Mouse (Mus musculus) thymus, adult 2 months (tissue): ENCODE data around the gene Neurod6. TPM values are rescaled to one million over a fixed set of nuclear protein-coding genes. Genes with fewer than 3 reads are reported as not detected.
A peak's percentile ranks its signal among the peaks of the same experiment; 100 is the strongest.
"Not testable (repeated sequence)": the region's sequence is repeated elsewhere in the genome, so short reads cannot be mapped to it uniquely, and the experiment has no call there.

Source experiments
- DNase-seq: peaks from one replicate; pipeline ENCODE4 v3.0.0; 2021
- H3K27ac ChIP-seq: fragments of 200-500 bp; 2 replicates; pipeline ENCODE4 v1.5.1; 2012; ENCODE audit warnings: low read length, control low read depth; ENCODE audit not compliant: control insufficient read depth, insufficient read depth
- H3K27me3 ChIP-seq: fragments of 200-500 bp; 2 replicates; pipeline ENCODE4 v1.6.1; 2012; ENCODE audit warnings: mild to moderate bottlenecking, low read length, moderate library complexity, mixed read lengths; ENCODE audit not compliant: control insufficient read depth, insufficient read depth
- H3K36me3 ChIP-seq: fragments of 200-500 bp; 2 replicates; pipeline ENCODE4 v1.6.1; 2012; ENCODE audit warnings: mild to moderate bottlenecking, low read length, moderate library complexity; ENCODE audit not compliant: control insufficient read depth, insufficient read depth
- H3K4me1 ChIP-seq: fragments of 200-500 bp; replicated peaks from 2 replicates; pipeline ENCODE4 v1.6.1; 2012; ENCODE audit warnings: low read length; ENCODE audit not compliant: control insufficient read depth, insufficient read depth
- H3K4me3 ChIP-seq: fragments of 200-500 bp; 2 replicates; pipeline ENCODE4 v1.5.1; 2012; ENCODE audit warnings: mild to moderate bottlenecking, low read length, control low read depth, moderate library complexity; ENCODE audit not compliant: control insufficient read depth, insufficient read depth
- CTCF ChIP-seq: fragments of 200-500 bp; IDR thresholded peaks from 2 replicates; pipeline ENCODE4 v1.5.1; 2012; ENCODE audit warnings: mild to moderate bottlenecking, control low read depth, low read length, moderate library complexity, borderline replicate concordance; ENCODE audit not compliant: control insufficient read depth, poor library complexity, insufficient read depth; ENCODE audit errors: extremely low read depth
- POLR2A ChIP-seq: fragments of 200-500 bp; IDR thresholded peaks from 2 replicates; pipeline ENCODE4 v1.6.1; 2012; ENCODE audit warnings: mild to moderate bottlenecking, low read length, control low read depth, moderate library complexity; ENCODE audit not compliant: control insufficient read depth, poor library complexity, insufficient read depth; ENCODE audit errors: extremely low read depth
- WGBS: fragments of 180-500 bp; shearing (Covaris S2); methylation state at CpG from one replicate; pipeline ENCODE4 v1.1.7; 2018; 5-methylcytosine and 5-hydroxymethylcytosine counted together
- polyA plus RNA-seq: library from polyadenylated mRNA; depleted of rRNA; stranded (reverse); fragments of >200 nt; gene quantifications from 2 replicates; pipeline ENCODE4 v1.2.3, GENCODE M21; 2012; rRNA removed

Neurod6 gene
- not detected in 2 replicates for polyA plus RNA-seq

- H3K4me3 ChIP-seq = no peak within 1 kb of the TSS
- no peaks in the 10 kb centered on the region for H3K4me1 ChIP-seq
- WGBS = 86% methylated on average over 4 of the region's 4 CpGs
- no peak within 1 kb of the TSS for H3K27ac ChIP-seq
- no peaks in the 10 kb centered on the region for H3K36me3 ChIP-seq
- no peak for TF ChIP-seq POLR2A
- no peak for TF ChIP-seq CTCF
- no peaks in the 10 kb centered on the region; the same call in 1 of the 2 replicates for H3K27me3 ChIP-seq
- no peak for DNase-seq
Observed at GRCm38 (mm10) chr6:55680974-55681373, at the start of gene Neurod6. Neurod6 (minus strand) TSS chr6:55681263.

- Histone ChIP-seq H3K4me1 (no peaks in the 10 kb centered on the region), H3K36me3 (no peaks in the 10 kb centered on the region), H3K4me3 (no peak overlapping the region), H3K27ac (no peak overlapping the region), H3K27me3 (no peaks in the 10 kb centered on the region)
- peak; percentile 21 for DNase-seq
- TF ChIP-seq CTCF (no peak), POLR2A (no peak)
- WGBS = 30% methylated on average over 5 of the region's 5 CpGs
Observed at GRCm38 (mm10) chr6:55717209-55717608, 36.1 kb upstream of the Neurod6 start.

- Histone ChIP-seq H3K27ac (no peak overlapping the region), H3K4me3 (no peak overlapping the region)
- 96% methylated on average over 6 of the region's 6 CpGs for WGBS
Observed at GRCm38 (mm10) chr6:55715446-55715845, 34.4 kb upstream of the Neurod6 start.

GRCm38 (mm10) chr6:55710913-55711312, 29.9 kb upstream of the Neurod6 start:
- not testable (repeated sequence) for H3K4me3 ChIP-seq, H3K36me3 ChIP-seq, H3K27ac ChIP-seq, H3K4me1 ChIP-seq, H3K27me3 ChIP-seq, DNase-seq
- WGBS = 73% methylated on average over 4 of the region's 4 CpGs

More at GRCm38 (mm10) chr6:55715446-55715845, 34.4 kb upstream of the Neurod6 start:
- DNase-seq = no peak
- Histone ChIP-seq H3K4me1 (no peaks in the 10 kb centered on the region), H3K36me3 (no peaks in the 10 kb centered on the region), H3K27me3 (no peaks in the 10 kb centered on the region)
- TF ChIP-seq POLR2A = no peak
- no peak for TF ChIP-seq CTCF

GRCm38 (mm10) chr6:55704759-55705104, 23.7 kb upstream of the Neurod6 start:
- H3K4me1 ChIP-seq = no peaks in the 10 kb centered on the region
- no peak for DNase-seq
- whole genome bisulfite sequencing = 84% methylated on average over 1 of the region's 1 CpGs
- TF ChIP-seq POLR2A (no peak), CTCF (no peak)
- no peak overlapping the region for H3K27ac ChIP-seq
- no peaks in the 10 kb centered on the region for H3K36me3 ChIP-seq
- H3K27me3 ChIP-seq = no peaks in the 10 kb centered on the region
- H3K4me3 ChIP-seq = no peak overlapping the region

- no peak for TF ChIP-seq POLR2A
- no peak for TF ChIP-seq CTCF
- no peak for DNase-seq
- no peaks in the 10 kb centered on the region for H3K27me3 ChIP-seq
- H3K27ac ChIP-seq = no peak overlapping the region
- no peaks in the 10 kb centered on the region for H3K4me1 ChIP-seq
- 94% methylated on average over 8 of the region's 8 CpGs for WGBS
- no peak overlapping the region for H3K4me3 ChIP-seq
- no peaks in the 10 kb centered on the region for H3K36me3 ChIP-seq
Observed at GRCm38 (mm10) chr6:55704061-55704758, 23.1 kb upstream of the Neurod6 start.
